In the genomic region with DNA sequence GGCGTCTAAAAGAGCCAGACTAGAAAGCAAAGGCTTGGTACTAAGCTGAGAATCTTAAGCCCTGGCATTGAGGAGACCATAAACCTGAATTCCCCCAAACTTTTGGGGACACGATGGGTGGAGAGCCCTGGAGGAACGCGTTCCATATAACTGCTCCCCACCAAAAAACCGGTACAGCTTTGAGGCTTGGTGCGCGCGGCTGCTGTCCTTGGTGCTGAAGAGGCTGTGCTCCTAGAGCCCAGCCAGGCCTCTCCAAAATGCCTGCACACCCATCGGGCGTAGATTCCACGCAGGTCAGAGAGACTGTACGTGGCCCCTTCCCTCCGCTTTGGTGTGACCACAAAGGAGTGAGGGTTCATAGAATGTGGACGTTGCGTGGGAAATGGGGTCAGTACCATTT, we compare ENCODE assay signal across 10 mouse cellular contexts. TPM values are rescaled to one million over a fixed set of nuclear protein-coding genes. Genes with fewer than 3 reads are reported as not detected.
DNase-seq lines count a peak whose midpoint lies in the region; ATAC-seq and TF ChIP-seq lines count a peak whose summit lies in the region.
"Had no signal": no experiment of that assay in that cellular context is flagged by ENCODE, and none has a peak within 500 bp of the region (broad histone marks: within the 10 kb centered on the region; RNA-seq: fewer than 3 reads in every experiment).

No protein-coding gene starts in this region.

- peak overlapping the region; percentile 40 for H3K4me3 ChIP-seq in ES-Bruce4 (ENCODE audit: low read depth, low read length)
- peak overlapping the region; percentile 24 for H3K4me3 ChIP-seq in embryonic facial prominence, embryonic 10.5 days
- H3K4me3 ChIP-seq in neural tube, embryonic 13.5 days = no peak overlapping the region
- H3K4me3 ChIP-seq: heart, embryonic 13.5 days had no signal

- DNase-seq in heart, postnatal 10 days = peak; percentile 54 to 71
- DNase-seq in heart, adult 8-10 months (ENCODE audit: low spot score) = no peak
- DNase-seq in embryonic facial prominence, embryonic 10.5 days (ENCODE audit: low spot score) = peak; percentile 79
- peak; percentile 56 for DNase-seq in liver
- DNase-seq in right cerebral cortex, adult 18-20 months = no peak

- peaks cover 12% of the 10 kb centered on the region for H3K4me1 ChIP-seq in ES-Bruce4 (ENCODE audit: control insufficient read depth, insufficient read depth, low read length)
- H3K4me1 ChIP-seq in embryonic facial prominence, embryonic 10.5 days = peaks cover 38% of the 10 kb centered on the region
- peaks cover 55% of the 10 kb centered on the region for H3K4me1 ChIP-seq in neural tube, embryonic 13.5 days (replicated peaks)

- no peak for ATAC-seq in neural tube, embryonic 13.5 days (ENCODE audit: low read depth)
- ATAC-seq in erythroid progenitor cell, adult 5-6 weeks (replicated peaks; ENCODE audit: low FRiP score, poor library complexity, severe bottlenecking) = no peak
- ATAC-seq: Patski had no signal

- intact Hi-C loops in heart, postnatal 10 days (cut with DNase I) = no loop called here

- H3K9me3 ChIP-seq in ES-Bruce4 (replicated peaks; ENCODE audit: control insufficient read depth, insufficient read depth, low read length, poor library complexity, severe bottlenecking) = no peaks in the 10 kb centered on the region
- no peaks in the 10 kb centered on the region for H3K9me3 ChIP-seq in embryonic facial prominence, embryonic 10.5 days
- H3K9me3 ChIP-seq in neural tube, embryonic 13.5 days = no peaks in the 10 kb centered on the region
- H3K9me3 ChIP-seq: heart, embryonic 13.5 days had no signal

- TF ChIP-seq POLR2A in ES-Bruce4 (IDR thresholded peaks at IDR 0.05; ENCODE audit: insufficient read depth, low read length) = no peak

- H3K27me3 ChIP-seq in ES-Bruce4 (ENCODE audit: control insufficient read depth, insufficient read depth, low read length, poor library complexity, severe bottlenecking) = no peaks in the 10 kb centered on the region
- H3K27me3 ChIP-seq in embryonic facial prominence, embryonic 10.5 days (replicated peaks; ENCODE audit: low read depth, poor library complexity, severe bottlenecking) = peaks cover 20% of the 10 kb centered on the region
- no peaks in the 10 kb centered on the region for H3K27me3 ChIP-seq in neural tube, embryonic 13.5 days
- H3K27me3 ChIP-seq: Patski had no signal

- WGBS in embryonic facial prominence, embryonic 10.5 days = 17% methylated on average over 15 of the region's 15 CpGs
- 19% methylated on average over 15 of the region's 15 CpGs for WGBS in neural tube, embryonic 13.5 days

- TF ChIP-seq CTCF in ES-Bruce4 (IDR thresholded peaks at IDR 0.05; ENCODE audit: low read depth, low read length) = no peak

- no peaks in the 10 kb centered on the region for H3K36me3 ChIP-seq in ES-Bruce4 (ENCODE audit: control insufficient read depth, insufficient read depth, low read length, poor library complexity, severe bottlenecking)
- peaks cover 8% of the 10 kb centered on the region for H3K36me3 ChIP-seq in embryonic facial prominence, embryonic 10.5 days (replicated peaks)
- peaks cover 71% of the 10 kb centered on the region for H3K36me3 ChIP-seq in neural tube, embryonic 13.5 days
- H3K36me3 ChIP-seq: heart, embryonic 13.5 days had no signal

- peak overlapping the region; percentile 26 for H3K4me2 ChIP-seq in neural tube, embryonic 13.5 days
- H3K4me2 ChIP-seq: heart, embryonic 13.5 days had no signal

- no peak overlapping the region for H3K27ac ChIP-seq in ES-Bruce4 (ENCODE audit: insufficient read depth, low read length)
- H3K27ac ChIP-seq in embryonic facial prominence, embryonic 10.5 days (replicated peaks) = no peak overlapping the region
- peak overlapping the region; percentile 93 for H3K27ac ChIP-seq in neural tube, embryonic 13.5 days (replicated peaks)
- H3K27ac ChIP-seq: heart, embryonic 13.5 days had no signal

- H3K9ac ChIP-seq in ES-Bruce4 (ENCODE audit: low read depth, poor library complexity, severe bottlenecking) = no peak overlapping the region
- H3K9ac ChIP-seq in neural tube, embryonic 13.5 days = 0 out of 2 replicates have a peak overlapping the region, but pooled peaks have one; percentile 27
- H3K9ac ChIP-seq: heart, embryonic 13.5 days had no signal

- no peak for TF ChIP-seq EP300 in ES-Bruce4 (IDR thresholded peaks at IDR 0.05; ENCODE audit: insufficient read depth, low read depth, low read length)

RNA-seq across cellular contexts. Expression of a gene that starts 25.7 kb away (rescaled TPM):
- 10 to 100 TPM in 1 of 2 experiments, 1 to 10 TPM in 1; 9.9 to 10.1 TPM for total RNA-seq in heart, postnatal 10 days (2021)
- total RNA-seq in heart, adult 8-10 months (2022) = 1 to 10 TPM; 3.2 to 5.5 (median 5.1) TPM
- 7.5 TPM in 2 replicates for polyA plus RNA-seq in ES-Bruce4 (2011; ENCODE audit: insufficient read depth, insufficient read length, low read depth, missing spikeins)
- 0.98 and 1.5 TPM in 2 replicates for polyA plus RNA-seq in embryonic facial prominence, embryonic 10.5 days (2016; fragmentation: Nextera tagmentation; extraction: Ambion mirVana)
- 9.7 and 10.7 TPM in 2 replicates for polyA plus RNA-seq in neural tube, embryonic 13.5 days (2015; fragmentation: Nextera tagmentation; extraction: Ambion mirVana)
- not detected in 2 replicates for total RNA-seq in erythroid progenitor cell, adult 5-6 weeks (2015; ENCODE audit: low replicate concordance)
- not detected in 2 replicates for total RNA-seq in erythroid progenitor cell, adult 5-6 weeks (2017; ENCODE audit: low replicate concordance)

RNA-seq across cellular contexts. Expression of a gene that starts 35.8 kb away (rescaled TPM):
- not detected for total RNA-seq in heart, postnatal 10 days (2021)
- total RNA-seq in heart, adult 8-10 months (2022) = not detected
- not detected in 2 replicates for polyA plus RNA-seq in ES-Bruce4 (2011; ENCODE audit: insufficient read depth, insufficient read length, low read depth, missing spikeins)
- not detected in 2 replicates for polyA plus RNA-seq in embryonic facial prominence, embryonic 10.5 days (2016; fragmentation: Nextera tagmentation; extraction: Ambion mirVana)
- 0.56 TPM in 2 replicates for polyA plus RNA-seq in neural tube, embryonic 13.5 days (2015; fragmentation: Nextera tagmentation; extraction: Ambion mirVana)
- total RNA-seq in erythroid progenitor cell, adult 5-6 weeks (2015; ENCODE audit: low replicate concordance) = not detected in 2 replicates
- total RNA-seq in erythroid progenitor cell, adult 5-6 weeks (2017; ENCODE audit: low replicate concordance) = not detected in 2 replicates
- polyA plus RNA-seq: heart, embryonic 13.5 days; Patski had no signal

RNA-seq across cellular contexts. Expression of a gene that starts 39.6 kb away (rescaled TPM):
- total RNA-seq in heart, postnatal 10 days (2021) = 1 to 10 TPM; 1.7 to 2.4 TPM
- total RNA-seq in heart, adult 8-10 months (2022) = 1 to 10 TPM; 3.6 to 4.3 (median 4.3) TPM
- 4.0 and 5.5 TPM in 2 replicates for polyA plus RNA-seq in ES-Bruce4 (2011; ENCODE audit: insufficient read depth, insufficient read length, low read depth, missing spikeins)
- polyA plus RNA-seq in embryonic facial prominence, embryonic 10.5 days (2016; fragmentation: Nextera tagmentation; extraction: Ambion mirVana) = 4.0 and 4.1 TPM in 2 replicates
- polyA plus RNA-seq in neural tube, embryonic 13.5 days (2015; fragmentation: Nextera tagmentation; extraction: Ambion mirVana) = 5.8 and 7.4 TPM in 2 replicates
- not detected in 2 replicates for total RNA-seq in erythroid progenitor cell, adult 5-6 weeks (2015; ENCODE audit: low replicate concordance)
- total RNA-seq in erythroid progenitor cell, adult 5-6 weeks (2017; ENCODE audit: low replicate concordance) = not detected in 2 replicates

RNA-seq across cellular contexts. Expression of a gene that starts 41.2 kb away (rescaled TPM):
- 10 to 100 TPM in 1 of 2 experiments, 1 to 10 TPM in 1; 9.5 to 11.5 TPM for total RNA-seq in heart, postnatal 10 days (2021)
- 10 to 100 TPM in 1 of 4 experiments, 1 to 10 TPM in 3; 7.4 to 10.7 (median 8.9) TPM for total RNA-seq in heart, adult 8-10 months (2022)
- polyA plus RNA-seq in ES-Bruce4 (2011; ENCODE audit: insufficient read depth, insufficient read length, low read depth, missing spikeins) = 36.4 and 39.9 TPM in 2 replicates
- 30.9 and 34.8 TPM in 2 replicates for polyA plus RNA-seq in embryonic facial prominence, embryonic 10.5 days (2016; fragmentation: Nextera tagmentation; extraction: Ambion mirVana)
- 19.7 and 23.0 TPM in 2 replicates for polyA plus RNA-seq in neural tube, embryonic 13.5 days (2015; fragmentation: Nextera tagmentation; extraction: Ambion mirVana)
- total RNA-seq in erythroid progenitor cell, adult 5-6 weeks (2015; ENCODE audit: low replicate concordance) = 10.1 and 19.8 TPM in 2 replicates
- 1.7 and 4.6 TPM in 2 replicates for total RNA-seq in erythroid progenitor cell, adult 5-6 weeks (2017; ENCODE audit: low replicate concordance)

RNA-seq across cellular contexts. Expression of a gene that starts 52.4 kb away (rescaled TPM):
- total RNA-seq in heart, postnatal 10 days (2021) = 10 to 100 TPM; 24.5 to 29.5 TPM
- 10 to 100 TPM; 20.6 to 24.3 (median 22.9) TPM for total RNA-seq in heart, adult 8-10 months (2022)
- polyA plus RNA-seq in ES-Bruce4 (2011; ENCODE audit: insufficient read depth, insufficient read length, low read depth, missing spikeins) = 16.2 and 20.9 TPM in 2 replicates
- polyA plus RNA-seq in embryonic facial prominence, embryonic 10.5 days (2016; fragmentation: Nextera tagmentation; extraction: Ambion mirVana) = 25.0 and 25.7 TPM in 2 replicates
- polyA plus RNA-seq in neural tube, embryonic 13.5 days (2015; fragmentation: Nextera tagmentation; extraction: Ambion mirVana) = 28.4 and 29.9 TPM in 2 replicates
- total RNA-seq in erythroid progenitor cell, adult 5-6 weeks (2015; ENCODE audit: low replicate concordance) = 4.6 and 6.1 TPM in 2 replicates
- 3.3 and 6.5 TPM in 2 replicates for total RNA-seq in erythroid progenitor cell, adult 5-6 weeks (2017; ENCODE audit: low replicate concordance)

Comparison
In these comparisons a context has a peak if more than half of its experiments do, and no peak if none do; other contexts are left out.
1. DNase-seq: peak in heart, postnatal 10 days (2 of 2), embryonic facial prominence, embryonic 10.5 days (single experiment) and liver (single experiment); none in heart, adult 8-10 months (single experiment) and right cerebral cortex, adult 18-20 months (single experiment).
2. RNA of a gene that starts 25.7 kb away (total RNA-seq): 9.9 to 10.1 TPM in heart, postnatal 10 days and 3.2 to 5.5 TPM in heart, adult 8-10 months; not detected in erythroid progenitor cell, adult 5-6 weeks; every median in the first group is over 4 times any median in the second.